Mouse (Mus musculus): ENCODE results near the gene Cep128.
A peak's percentile ranks its signal among the peaks of the same experiment; 100 is the strongest.

Cep128 gene

GRCm38 (mm10) chr12:91312591-91312990, 71.6 kb downstream of the Cep128 start:
- no peak for DNase-seq (ENCODE audit: extremely low read depth, low read depth, low spot score)

GRCm38 (mm10) chr12:91307733-91308132, 76.5 kb downstream of the Cep128 start:
- DNase-seq (ENCODE audit: extremely low read depth, low read depth, low spot score) = no peak

- DNase-seq (ENCODE audit: extremely low read depth, low read depth, low spot score) = no peak
Measured at GRCm38 (mm10) chr12:91305769-91306168, 78.4 kb downstream of the Cep128 start.

GRCm38 (mm10) chr12:91305038-91305437, 79.2 kb downstream of the Cep128 start:
- DNase-seq (ENCODE audit: extremely low read depth, low read depth, low spot score) = no peak

- no peak for DNase-seq (ENCODE audit: extremely low read depth, low read depth, low spot score)
Measured at GRCm38 (mm10) chr12:91298700-91299099, 85.5 kb downstream of the Cep128 start.

GRCm38 (mm10) chr12:91295870-91296269, 88.3 kb downstream of the Cep128 start:
- DNase-seq (ENCODE audit: extremely low read depth, low read depth, low spot score) = no peak

GRCm38 (mm10) chr12:91295436-91295835, 88.8 kb downstream of the Cep128 start:
- DNase-seq (ENCODE audit: extremely low read depth, low read depth, low spot score) = no peak

- no peak for DNase-seq (ENCODE audit: extremely low read depth, low read depth, low spot score)
Measured at GRCm38 (mm10) chr12:91273936-91274335, 110.3 kb downstream of the Cep128 start.

GRCm38 (mm10) chr12:91269634-91270033, 114.6 kb downstream of the Cep128 start:
- DNase-seq (ENCODE audit: extremely low read depth, low read depth, low spot score) = no peak

GRCm38 (mm10) chr12:91268974-91269373, 115.2 kb downstream of the Cep128 start:
- peak; percentile 40 for DNase-seq (ENCODE audit: extremely low read depth, low read depth, low spot score)

- DNase-seq (ENCODE audit: extremely low read depth, low read depth, low spot score) = no peak
Measured at GRCm38 (mm10) chr12:91266014-91266413, 118.2 kb downstream of the Cep128 start.

GRCm38 (mm10) chr12:91265462-91265861, 118.7 kb downstream of the Cep128 start:
- DNase-seq (ENCODE audit: extremely low read depth, low read depth, low spot score) = no peak

- DNase-seq (ENCODE audit: extremely low read depth, low read depth, low spot score) = no peak
Measured at GRCm38 (mm10) chr12:91264828-91265355, 119.3 kb downstream of the Cep128 start.

- DNase-seq (ENCODE audit: extremely low read depth, low read depth, low spot score) = no peak
Measured at GRCm38 (mm10) chr12:91263705-91264104, 120.5 kb downstream of the Cep128 start.

GRCm38 (mm10) chr12:91262801-91263200, 121.4 kb downstream of the Cep128 start:
- DNase-seq (ENCODE audit: extremely low read depth, low read depth, low spot score) = no peak

- DNase-seq (ENCODE audit: extremely low read depth, low read depth, low spot score) = no peak
Measured at GRCm38 (mm10) chr12:91256334-91256733, 127.9 kb downstream of the Cep128 start.

- DNase-seq (ENCODE audit: extremely low read depth, low read depth, low spot score) = no peak
Measured at GRCm38 (mm10) chr12:91254831-91255230, 129.4 kb downstream of the Cep128 start.

GRCm38 (mm10) chr12:91220609-91221008, 163.6 kb downstream of the Cep128 start:
- DNase-seq (ENCODE audit: extremely low read depth, low read depth, low spot score) = no peak

- DNase-seq (ENCODE audit: extremely low read depth, low read depth, low spot score) = no peak
Measured at GRCm38 (mm10) chr12:91205550-91205949, 178.7 kb downstream of the Cep128 start.

GRCm38 (mm10) chr12:91204330-91204729, 179.9 kb downstream of the Cep128 start:
- no peak for DNase-seq (ENCODE audit: extremely low read depth, low read depth, low spot score)

GRCm38 (mm10) chr12:91202496-91202895, 181.7 kb downstream of the Cep128 start:
- no peak for DNase-seq (ENCODE audit: extremely low read depth, low read depth, low spot score)

- no peak for DNase-seq (ENCODE audit: extremely low read depth, low read depth, low spot score)
Measured at GRCm38 (mm10) chr12:91189111-91189510, 195.1 kb downstream of the Cep128 start.

GRCm38 (mm10) chr12:91185564-91185963, 198.6 kb downstream of the Cep128 start:
- DNase-seq (ENCODE audit: extremely low read depth, low read depth, low spot score) = no peak

All from fat pad, adult 2 months (tissue).